Mouse (Mus musculus) stomach, embryonic 14.5 days (tissue): ENCODE results near the gene Fblim1. TPM values are rescaled to one million over a fixed set of nuclear protein-coding genes. Genes with fewer than 3 reads are reported as not detected.
A peak's percentile ranks its signal among the peaks of the same experiment; 100 is the strongest.

Experiments used
- ATAC-seq: fragments of 200-750 bp; cut with Nextera tagmentation; 2 replicates; pipeline ENCODE4 v1.8.0; 2017; ENCODE audit warnings: low read depth, moderate TSS enrichment; ENCODE audit not compliant: insufficient number of reproducible peaks, insufficient read depth, low FRiP score
- H3K27ac ChIP-seq: fragments of 300-500 bp; sonication (generic); 2 replicates; pipeline ENCODE4 v1.5.1; 2014; ENCODE audit warnings: mild to moderate bottlenecking, low read length, moderate library complexity, mixed read lengths
- H3K27me3 ChIP-seq: fragments of 300-500 bp; sonication (generic); 2 replicates; pipeline ENCODE4 v1.6.1; 2014; ENCODE audit warnings: low read length, control low read depth, mixed read lengths; ENCODE audit not compliant: control insufficient read depth, insufficient read depth
- H3K36me3 ChIP-seq: fragments of 300-500 bp; sonication (generic); 2 replicates; pipeline ENCODE4 v1.6.1; 2014; ENCODE audit warnings: mild to moderate bottlenecking, control low read depth, low read length, moderate library complexity, mixed read lengths; ENCODE audit not compliant: control insufficient read depth, insufficient read depth
- H3K4me1 ChIP-seq: fragments of 300-500 bp; sonication (generic); 2 replicates; pipeline ENCODE4 v1.6.1; 2014; ENCODE audit warnings: low read length, control low read depth, mixed read lengths; ENCODE audit not compliant: control insufficient read depth, insufficient read depth
- H3K4me2 ChIP-seq: fragments of 300-500 bp; sonication (generic); replicated peaks from 2 replicates; pipeline ENCODE4 v1.6.1; 2014; ENCODE audit warnings: low read depth, low read length, control low read depth
- H3K4me3 ChIP-seq: fragments of 300-500 bp; sonication (generic); 2 replicates; pipeline ENCODE4 v1.5.1; 2014; ENCODE audit warnings: low read depth, low read length, control low read depth
- H3K9ac ChIP-seq: fragments of 300-500 bp; sonication (generic); replicated peaks from 2 replicates; pipeline ENCODE4 v1.6.1; 2014; ENCODE audit warnings: low read depth, mild to moderate bottlenecking, control low read depth, low read length, moderate library complexity, mixed read lengths
- H3K9me3 ChIP-seq: fragments of 300-500 bp; sonication (generic); 2 replicates; pipeline ENCODE4 v1.6.1; 2016; ENCODE audit warnings: low read depth, low read length, control low read depth; ENCODE audit not compliant: control insufficient read depth
- WGBS: fragments of 180-500 bp; shearing (Covaris S2); extraction: QIAGEN DNeasy Blood & Tissue Kit; methylation state at CpG from one replicate; pipeline ENCODE4 v1.1.7; 2014; 5-methylcytosine and 5-hydroxymethylcytosine counted together
- polyA plus RNA-seq: library from polyadenylated mRNA; unstranded; fragments of >200 nt; fragmentation: Nextera tagmentation; extraction: Ambion mirVana; gene quantifications from 2 replicates; pipeline ENCODE4 v1.2.1, GENCODE M21; 2014

Gene Fblim1
- polyA plus RNA-seq, 1 experiment from 2014 or later, result 94.9 TPM

GRCm38 (mm10) chr4:141600364-141600763, 5.5 kb downstream of the Fblim1 start:
- Histone ChIP-seq H3K27me3 (no peaks in the 10 kb centered on the region), H3K4me1 (peaks cover 24% of the 10 kb centered on the region; the same call in 1 of the 2 replicates), H3K9ac (no peak overlapping the region), H3K36me3 (peaks cover 5% of the 10 kb centered on the region; the same call in 1 of the 2 replicates), H3K4me3 (peak overlapping the region; percentile 79; the same call in 1 of the 2 replicates), H3K4me2 (no peak overlapping the region), H3K27ac (peak overlapping the region; percentile 90), H3K9me3 (no peaks in the 10 kb centered on the region)
- ATAC-seq, result no peak
- WGBS, result 38% methylated on average over 6 of the region's 6 CpGs

- ATAC-seq, result peak; percentile 29; the same call in 1 of the 2 replicates
- Histone ChIP-seq H3K27me3 (no peaks in the 10 kb centered on the region), H3K4me3 (peak overlapping the region; percentile 79), H3K9ac (peak overlapping the region; percentile 82), H3K36me3 (peaks cover 14% of the 10 kb centered on the region), H3K27ac (peak overlapping the region; percentile 90), H3K4me2 (peak overlapping the region; percentile 84), H3K4me1 (peaks cover 24% of the 10 kb centered on the region; the same call in 1 of the 2 replicates), H3K9me3 (no peaks in the 10 kb centered on the region)
- 1% methylated on average over 52 of the region's 57 CpGs for WGBS
These were observed 6.4 kb downstream of the Fblim1 start for GRCm38 (mm10) chr4:141599251-141600141.

- Histone ChIP-seq H3K27ac (peak overlapping the region; percentile 90), H3K36me3 (peaks cover 20% of the 10 kb centered on the region), H3K4me2 (peak overlapping the region; percentile 84), H3K4me1 (peaks cover 18% of the 10 kb centered on the region; the same call in 1 of the 2 replicates), H3K4me3 (peak overlapping the region; percentile 79), H3K9me3 (no peaks in the 10 kb centered on the region), H3K27me3 (no peaks in the 10 kb centered on the region), H3K9ac (peak overlapping the region; percentile 82)
- no peak for ATAC-seq
- WGBS, result under 1% methylated on average over 9 of the region's 9 CpGs
These were observed 7.0 kb downstream of the Fblim1 start for GRCm38 (mm10) chr4:141598894-141599250.

- WGBS, result 1% methylated on average over 18 of the region's 19 CpGs
- H3K27ac ChIP-seq, result peak overlapping the region; percentile 90
- peak; percentile 65; the same call in 1 of the 2 replicates for ATAC-seq
- peaks cover 21% of the 10 kb centered on the region for H3K36me3 ChIP-seq
- peaks cover 14% of the 10 kb centered on the region; the same call in 1 of the 2 replicates for H3K4me1 ChIP-seq
- peak overlapping the region; percentile 82 for H3K9ac ChIP-seq
- H3K4me3 ChIP-seq, result peak overlapping the region; percentile 79
- H3K9me3 ChIP-seq, result no peaks in the 10 kb centered on the region
- no peaks in the 10 kb centered on the region for H3K27me3 ChIP-seq
- peak overlapping the region; percentile 84 for H3K4me2 ChIP-seq
These were observed 7.5 kb downstream of the Fblim1 start for GRCm38 (mm10) chr4:141598199-141598893.

- ATAC-seq, result no peak
- H3K4me1 ChIP-seq, result peaks cover 14% of the 10 kb centered on the region; the same call in 1 of the 2 replicates
- no peak overlapping the region for H3K9ac ChIP-seq
- no peaks in the 10 kb centered on the region for H3K27me3 ChIP-seq
- 83% methylated on average over 8 of the region's 8 CpGs for WGBS
- no peak overlapping the region for H3K4me3 ChIP-seq
- H3K4me2 ChIP-seq, result no peak overlapping the region
- peaks cover 31% of the 10 kb centered on the region for H3K36me3 ChIP-seq
- no peak overlapping the region for H3K27ac ChIP-seq
- H3K9me3 ChIP-seq, result no peaks in the 10 kb centered on the region
These were observed 9.1 kb downstream of the Fblim1 start for GRCm38 (mm10) chr4:141596700-141597328.

- Histone ChIP-seq H3K9me3 (no peaks in the 10 kb centered on the region), H3K36me3 (peaks cover 38% of the 10 kb centered on the region), H3K9ac (no peak overlapping the region), H3K4me1 (peaks cover 14% of the 10 kb centered on the region; the same call in 1 of the 2 replicates), H3K4me2 (no peak overlapping the region), H3K4me3 (no peak overlapping the region), H3K27me3 (no peaks in the 10 kb centered on the region), H3K27ac (no peak overlapping the region)
- ATAC-seq, result no peak; the same call in 1 of the 2 replicates
- 78% methylated on average over 9 of the region's 9 CpGs for WGBS
These were observed 10.2 kb downstream of the Fblim1 start for GRCm38 (mm10) chr4:141595605-141596268.

- Histone ChIP-seq H3K27me3 (no peaks in the 10 kb centered on the region), H3K4me1 (peaks cover 8% of the 10 kb centered on the region; the same call in 1 of the 2 replicates), H3K4me2 (no peak overlapping the region), H3K36me3 (peaks cover 41% of the 10 kb centered on the region), H3K4me3 (no peak overlapping the region), H3K9me3 (no peaks in the 10 kb centered on the region), H3K27ac (no peak overlapping the region), H3K9ac (no peak overlapping the region)
- ATAC-seq, result no peak
- WGBS, result 91% methylated on average over 11 of the region's 11 CpGs
These were observed 10.8 kb downstream of the Fblim1 start for GRCm38 (mm10) chr4:141595138-141595537.
